Mouse (Mus musculus) midbrain, embryonic 13.5 days (tissue): ENCODE results near the gene Wwox. TPM values are rescaled to one million over a fixed set of nuclear protein-coding genes. Genes with fewer than 3 reads are reported as not detected.

Source experiments
- ATAC-seq: fragments of 200-750 bp; cut with Nextera tagmentation; 2 replicates; pipeline ENCODE4 v1.8.0; 2017; ENCODE audit warnings: mild to moderate bottlenecking, moderate TSS enrichment, moderate library complexity
- H3K27ac ChIP-seq: fragments of 300-500 bp; sonication (generic); 2 replicates; pipeline ENCODE4 v1.5.1; 2015; ENCODE audit warnings: inconsistent platforms, mild to moderate bottlenecking, moderate library complexity
- H3K27me3 ChIP-seq: fragments of 300-500 bp; sonication (generic); 2 replicates; pipeline ENCODE4 v1.6.1; 2015; ENCODE audit warnings: mild to moderate bottlenecking, inconsistent platforms
- H3K36me3 ChIP-seq: fragments of 300-500 bp; sonication (generic); 2 replicates; pipeline ENCODE4 v1.6.1; 2015; ENCODE audit warnings: mild to moderate bottlenecking, inconsistent platforms
- H3K4me1 ChIP-seq: fragments of 300-500 bp; sonication (generic); replicated peaks from 2 replicates; pipeline ENCODE4 v1.6.1; 2015; ENCODE audit warnings: inconsistent platforms
- H3K4me2 ChIP-seq: fragments of 300-500 bp; sonication (generic); replicated peaks from 2 replicates; pipeline ENCODE4 v1.6.1; 2015; ENCODE audit warnings: moderate library complexity, mild to moderate bottlenecking, inconsistent platforms
- H3K4me3 ChIP-seq: fragments of 300-500 bp; sonication (generic); replicated peaks from 2 replicates; pipeline ENCODE4 v1.5.1; 2015; ENCODE audit warnings: mild to moderate bottlenecking, inconsistent platforms
- H3K9ac ChIP-seq: fragments of 300-500 bp; sonication (generic); replicated peaks from 2 replicates; pipeline ENCODE4 v1.6.1; 2015; ENCODE audit warnings: mild to moderate bottlenecking, inconsistent platforms
- H3K9me3 ChIP-seq: fragments of 300-500 bp; sonication (generic); 2 replicates; pipeline ENCODE4 v1.6.1; 2016; ENCODE audit warnings: mild to moderate bottlenecking, inconsistent platforms
- WGBS: fragments of 180-500 bp; shearing (Covaris S2); methylation state at CpG from one replicate; pipeline ENCODE4 v1.1.7; 2015; 5-methylcytosine and 5-hydroxymethylcytosine counted together
- polyA plus RNA-seq: library from polyadenylated mRNA; unstranded; fragments of >200 nt; fragmentation: Nextera tagmentation; extraction: Ambion mirVana; gene quantifications from 2 replicates; pipeline ENCODE4 v1.2.1, GENCODE M21; 2015

Gene Wwox
- polyA plus RNA-seq, 1 experiment from 2014 or later, result 12.4 TPM

- ATAC-seq, result no peak
- Histone ChIP-seq H3K9ac (no peak overlapping the region), H3K4me1 (peaks cover 13% of the 10 kb centered on the region), H3K27ac (no peak overlapping the region), H3K4me2 (no peak overlapping the region), H3K9me3 (no peaks in the 10 kb centered on the region), H3K36me3 (no peaks in the 10 kb centered on the region), H3K4me3 (no peak overlapping the region), H3K27me3 (no peaks in the 10 kb centered on the region)
- WGBS, result 83% methylated on average over 26 of the region's 26 CpGs
Observed at GRCm38 (mm10) chr8:114512075-114512935, 72.8 kb downstream of the Wwox start.

- Histone ChIP-seq H3K4me1 (peaks cover 10% of the 10 kb centered on the region), H3K9me3 (no peaks in the 10 kb centered on the region), H3K4me3 (no peak overlapping the region), H3K27me3 (no peaks in the 10 kb centered on the region), H3K36me3 (no peaks in the 10 kb centered on the region), H3K9ac (no peak overlapping the region), H3K4me2 (no peak overlapping the region), H3K27ac (peak overlapping the region; percentile 44; the same call in 1 of the 2 replicates)
- no peak for ATAC-seq
- WGBS, result 28% methylated on average over 11 of the region's 11 CpGs
Observed at GRCm38 (mm10) chr8:114514692-114515091, 75.2 kb downstream of the Wwox start.

DNA sequence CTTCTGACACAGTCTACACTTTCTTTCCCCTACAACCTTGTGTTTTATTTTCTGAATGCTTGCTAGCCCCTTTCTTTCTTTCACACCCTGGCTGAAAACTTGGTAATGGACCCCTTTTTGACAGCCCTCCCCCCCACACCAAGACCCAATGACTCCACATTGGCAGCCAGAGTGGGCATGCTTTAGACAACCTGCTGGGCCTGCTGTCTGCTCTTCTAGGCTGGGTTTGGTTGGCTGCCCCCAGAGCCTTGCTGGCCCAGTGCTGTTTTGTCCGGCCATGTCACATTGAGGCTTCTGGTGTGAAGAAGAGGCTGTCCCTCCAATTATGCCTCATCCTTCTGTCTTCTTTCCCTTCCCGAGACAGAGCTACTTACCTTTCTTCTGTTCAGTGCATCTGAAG is 83.6 kb downstream of the Wwox start:
- no peak overlapping the region for H3K9ac ChIP-seq
- no peaks in the 10 kb centered on the region for H3K27me3 ChIP-seq
- H3K9me3 ChIP-seq, result no peaks in the 10 kb centered on the region
- WGBS, result 83% methylated on average over 2 of the region's 2 CpGs
- ATAC-seq, result no peak
- no peaks in the 10 kb centered on the region for H3K36me3 ChIP-seq
- H3K4me1 ChIP-seq, result peaks cover 19% of the 10 kb centered on the region
- H3K4me2 ChIP-seq, result no peak overlapping the region
- no peak overlapping the region for H3K4me3 ChIP-seq
- H3K27ac ChIP-seq, result no peak overlapping the region

GRCm38 (mm10) chr8:114526626-114527267 is 87.3 kb downstream of the Wwox start:
- H3K4me3 ChIP-seq, result no peak overlapping the region

GRCm38 (mm10) chr8:114527648-114528221 is 88.3 kb downstream of the Wwox start:
- Histone ChIP-seq H3K9ac (no peak overlapping the region), H3K27me3 (0 out of 2 replicates have a peak, but pooled peaks cover 10% of the 10 kb centered on the region), H3K4me1 (peaks cover 36% of the 10 kb centered on the region), H3K27ac (peak overlapping the region; percentile 44), H3K36me3 (no peaks in the 10 kb centered on the region), H3K9me3 (no peaks in the 10 kb centered on the region), H3K4me2 (no peak overlapping the region; the same call in 1 of the 2 replicates), H3K4me3 (no peak overlapping the region)
- peak; percentile 70 for ATAC-seq
- 31% methylated on average over 12 of the region's 12 CpGs for WGBS

More at GRCm38 (mm10) chr8:114526626-114527267, 87.3 kb downstream of the Wwox start:
- Histone ChIP-seq H3K27me3 (0 out of 2 replicates have a peak, but pooled peaks cover 6% of the 10 kb centered on the region), H3K27ac (peak overlapping the region; percentile 44; the same call in 1 of the 2 replicates), H3K36me3 (no peaks in the 10 kb centered on the region), H3K9ac (no peak overlapping the region), H3K9me3 (no peaks in the 10 kb centered on the region), H3K4me1 (peaks cover 36% of the 10 kb centered on the region), H3K4me2 (no peak overlapping the region)
- 79% methylated on average over 15 of the region's 15 CpGs for WGBS
- no peak for ATAC-seq

DNA sequence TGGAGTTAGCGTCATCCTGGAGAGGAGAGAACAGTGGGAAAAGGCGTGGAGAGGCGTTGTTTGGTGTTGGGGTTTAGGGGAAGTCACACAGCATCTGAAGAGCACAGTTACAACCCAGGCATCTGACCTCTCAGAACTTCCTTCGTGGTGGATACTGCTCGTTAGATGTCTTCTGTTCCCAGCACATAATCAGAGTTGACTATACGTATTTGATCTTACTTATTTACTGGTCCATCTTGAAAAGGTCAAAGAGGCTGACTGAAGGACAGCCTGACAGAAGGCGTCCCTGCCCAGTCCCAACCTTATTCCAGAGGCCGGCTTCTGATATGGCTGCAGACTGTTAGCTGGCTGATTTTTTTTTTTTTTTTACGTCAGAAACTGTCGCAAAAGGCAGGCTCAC is 90.1 kb downstream of the Wwox start:
- no peaks in the 10 kb centered on the region for H3K36me3 ChIP-seq
- no peak overlapping the region for H3K4me2 ChIP-seq
- no peaks in the 10 kb centered on the region for H3K9me3 ChIP-seq
- ATAC-seq, result no peak
- H3K9ac ChIP-seq, result no peak overlapping the region
- H3K4me1 ChIP-seq, result peaks cover 36% of the 10 kb centered on the region
- H3K27me3 ChIP-seq, result 0 out of 2 replicates have a peak, but pooled peaks cover 10% of the 10 kb centered on the region
- no peak overlapping the region for H3K4me3 ChIP-seq
- no peak overlapping the region for H3K27ac ChIP-seq
- WGBS, result 87% methylated on average over 10 of the region's 10 CpGs

DNA sequence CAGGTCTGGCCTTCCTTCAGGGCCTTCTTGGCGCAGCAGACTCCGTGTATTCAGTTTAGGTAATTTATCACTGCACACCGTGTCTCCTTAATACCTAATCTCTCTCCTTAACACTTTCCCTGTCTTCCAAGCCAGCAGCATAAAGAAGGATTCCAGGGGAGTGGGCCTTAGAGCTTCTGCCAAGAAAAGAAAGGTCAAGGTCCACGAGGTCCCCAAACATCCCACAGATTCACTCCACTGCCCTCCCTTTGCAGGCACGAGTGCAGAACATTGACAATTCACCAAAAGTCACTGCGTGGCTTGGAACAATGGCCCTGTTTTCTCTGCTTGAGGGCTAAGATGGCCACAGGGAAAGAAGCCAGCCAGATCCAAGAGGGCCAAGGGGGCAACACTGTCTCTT is 96.7 kb downstream of the Wwox start:
- H3K36me3 ChIP-seq, result no peaks in the 10 kb centered on the region
- no peak overlapping the region for H3K4me3 ChIP-seq
- WGBS, result 20% methylated on average over 6 of the region's 6 CpGs
- H3K27me3 ChIP-seq, result peaks cover 14% of the 10 kb centered on the region; the same call in 1 of the 2 replicates
- H3K27ac ChIP-seq, result no peak overlapping the region
- H3K9ac ChIP-seq, result no peak overlapping the region
- peaks cover 11% of the 10 kb centered on the region; the same call in 1 of the 2 replicates for H3K4me1 ChIP-seq
- H3K9me3 ChIP-seq, result no peaks in the 10 kb centered on the region
- ATAC-seq, result no peak
- H3K4me2 ChIP-seq, result no peak overlapping the region

- no peak overlapping the region for H3K9ac ChIP-seq
- no peak overlapping the region for H3K4me3 ChIP-seq
- 11% methylated on average over 3 of the region's 3 CpGs for WGBS
- ATAC-seq, result no peak
- 0 out of 2 replicates have a peak, but pooled peaks cover 3% of the 10 kb centered on the region for H3K27me3 ChIP-seq
- H3K36me3 ChIP-seq, result no peaks in the 10 kb centered on the region
- H3K27ac ChIP-seq, result no peak overlapping the region
- H3K4me2 ChIP-seq, result no peak overlapping the region
- peaks cover 5% of the 10 kb centered on the region; the same call in 1 of the 2 replicates for H3K4me1 ChIP-seq
- H3K9me3 ChIP-seq, result no peaks in the 10 kb centered on the region
Observed at GRCm38 (mm10) chr8:114541132-114541531, 101.7 kb downstream of the Wwox start.

GRCm38 (mm10) chr8:114548360-114548759 is 108.9 kb downstream of the Wwox start:
- H3K27me3 ChIP-seq, result peaks cover 3% of the 10 kb centered on the region; the same call in 1 of the 2 replicates
- H3K9me3 ChIP-seq, result no peaks in the 10 kb centered on the region
- no peak overlapping the region for H3K9ac ChIP-seq
- no peak for ATAC-seq
- no peak overlapping the region for H3K27ac ChIP-seq
- no peak overlapping the region for H3K4me3 ChIP-seq
- no peaks in the 10 kb centered on the region for H3K36me3 ChIP-seq
- no peak overlapping the region for H3K4me2 ChIP-seq
- 84% methylated on average over 8 of the region's 8 CpGs for WGBS
- H3K4me1 ChIP-seq, result no peaks in the 10 kb centered on the region

DNA sequence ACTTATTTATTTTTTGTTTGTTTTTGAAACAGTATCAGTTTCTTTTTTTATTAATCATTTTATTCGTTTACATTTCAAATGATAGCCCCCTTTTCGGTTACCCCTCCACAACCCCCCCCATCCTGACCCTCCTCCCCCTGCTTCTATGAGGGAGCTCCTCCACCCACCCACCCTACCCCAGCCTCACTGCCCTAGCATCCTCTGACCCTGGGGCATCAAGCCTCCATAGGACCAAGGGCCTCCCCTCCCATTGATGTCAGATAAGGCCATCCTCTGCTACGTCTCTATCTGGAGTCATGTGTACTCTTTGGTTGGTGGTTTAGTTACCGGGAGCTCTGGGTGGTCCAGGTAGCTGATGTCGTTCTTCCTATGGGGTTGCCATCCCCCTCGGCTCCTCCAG is 109.4 kb downstream of the Wwox start:
- H3K4me3 ChIP-seq, result no peak overlapping the region
- H3K27ac ChIP-seq, result no peak overlapping the region
- no peak overlapping the region for H3K9ac ChIP-seq
- H3K4me2 ChIP-seq, result no peak overlapping the region
- H3K27me3 ChIP-seq, result peaks cover 3% of the 10 kb centered on the region; the same call in 1 of the 2 replicates
- ATAC-seq, result no peak
- H3K9me3 ChIP-seq, result no peaks in the 10 kb centered on the region
- no peaks in the 10 kb centered on the region for H3K4me1 ChIP-seq
- no peaks in the 10 kb centered on the region for H3K36me3 ChIP-seq
- WGBS, result 83% methylated on average over 6 of the region's 6 CpGs

DNA sequence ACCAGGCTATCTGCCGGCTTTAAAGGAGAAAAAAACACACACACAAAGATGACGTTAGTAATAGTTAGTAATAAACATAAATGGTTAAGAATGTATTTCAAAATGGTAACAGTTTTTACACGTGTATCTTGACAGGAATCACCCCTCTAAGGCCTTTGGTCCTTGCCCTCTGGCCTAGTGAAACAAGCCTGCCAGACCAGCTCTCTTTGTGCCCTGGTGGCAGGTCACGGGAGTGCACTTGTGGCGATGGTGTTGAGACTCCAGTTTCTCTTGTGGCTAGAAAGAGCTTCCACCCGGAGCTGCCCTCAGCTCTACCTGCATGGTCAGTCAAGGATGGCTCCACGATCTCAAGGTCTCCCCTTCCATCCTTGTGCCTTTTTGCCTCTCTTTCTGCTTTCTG is 110.6 kb downstream of the Wwox start:
- 69% methylated on average over 7 of the region's 7 CpGs for WGBS
- Histone ChIP-seq H3K27me3 (peaks cover 3% of the 10 kb centered on the region; the same call in 1 of the 2 replicates), H3K4me3 (no peak overlapping the region), H3K4me2 (no peak overlapping the region), H3K27ac (no peak overlapping the region), H3K4me1 (no peaks in the 10 kb centered on the region), H3K36me3 (no peaks in the 10 kb centered on the region), H3K9me3 (no peaks in the 10 kb centered on the region), H3K9ac (no peak overlapping the region)
- no peak for ATAC-seq

- no peaks in the 10 kb centered on the region for H3K4me1 ChIP-seq
- no peak overlapping the region for H3K27ac ChIP-seq
- H3K27me3 ChIP-seq, result peaks cover 3% of the 10 kb centered on the region; the same call in 1 of the 2 replicates
- no peak for ATAC-seq
- no peaks in the 10 kb centered on the region for H3K36me3 ChIP-seq
- H3K9me3 ChIP-seq, result no peaks in the 10 kb centered on the region
- no peak overlapping the region for H3K4me2 ChIP-seq
- H3K4me3 ChIP-seq, result no peak overlapping the region
- H3K9ac ChIP-seq, result no peak overlapping the region
- 70% methylated on average over 3 of the region's 3 CpGs for WGBS
Observed at GRCm38 (mm10) chr8:114552606-114553005, 113.2 kb downstream of the Wwox start.
